Mouse (Mus musculus) intestine, postnatal 0 days (tissue): ENCODE results near the gene Glg1. TPM values are rescaled to one million over a fixed set of nuclear protein-coding genes. Genes with fewer than 3 reads are reported as not detected.
"Not testable (repeated sequence)": the region's sequence is repeated elsewhere in the genome, so short reads cannot be mapped to it uniquely, and the experiment has no call there.

Source experiments
- ATAC-seq: fragments of 200-750 bp; cut with Nextera tagmentation; 2 replicates; pipeline ENCODE4 v1.8.0; 2017; ENCODE audit warnings: mild to moderate bottlenecking, moderate TSS enrichment, moderate library complexity
- H3K27ac ChIP-seq: fragments of 300-500 bp; sonication (generic); 2 replicates; pipeline ENCODE4 v1.5.1; 2014; ENCODE audit warnings: mild to moderate bottlenecking, low read depth, low read length, moderate library complexity
- H3K27me3 ChIP-seq: fragments of 300-500 bp; sonication (generic); replicated peaks from 2 replicates; pipeline ENCODE4 v1.6.1; 2014; ENCODE audit warnings: low read length, mixed read lengths; ENCODE audit not compliant: control insufficient read depth, insufficient read depth
- H3K36me3 ChIP-seq: fragments of 300-500 bp; sonication (generic); 2 replicates; pipeline ENCODE4 v1.6.1; 2014; ENCODE audit warnings: mild to moderate bottlenecking, moderate library complexity; ENCODE audit not compliant: control insufficient read depth, insufficient read depth
- H3K4me1 ChIP-seq: fragments of 300-500 bp; sonication (generic); replicated peaks from 2 replicates; pipeline ENCODE4 v1.6.1; 2014; ENCODE audit warnings: antibody characterized with exemption, low read length, mixed read lengths; ENCODE audit not compliant: control insufficient read depth, insufficient read depth
- H3K4me2 ChIP-seq: fragments of 300-500 bp; sonication (generic); replicated peaks from 2 replicates; pipeline ENCODE4 v1.6.1; 2014; ENCODE audit warnings: low read depth, mild to moderate bottlenecking, moderate library complexity
- H3K4me3 ChIP-seq: fragments of 300-500 bp; sonication (generic); 2 replicates; pipeline ENCODE4 v1.5.1; 2014; ENCODE audit warnings: low read depth, low read length
- H3K9ac ChIP-seq: fragments of 300-500 bp; sonication (generic); 2 replicates; pipeline ENCODE4 v1.6.1; 2014; ENCODE audit warnings: mild to moderate bottlenecking, low read depth, low read length
- H3K9me3 ChIP-seq: fragments of 300-500 bp; sonication (generic); 2 replicates; pipeline ENCODE4 v1.6.1; 2016; ENCODE audit warnings: mixed run types; ENCODE audit not compliant: control insufficient read depth
- CTCF ChIP-seq: sonication (generic); IDR thresholded peaks from 2 replicates; pipeline ENCODE4 v1.5.1; 2016; ENCODE audit warnings: low read depth, mild to moderate bottlenecking, control low read depth, antibody characterized with exemption, moderate library complexity
- WGBS: fragments of 180-500 bp; shearing (Covaris S2); extraction: QIAGEN DNeasy Blood & Tissue Kit; methylation state at CpG from one replicate; pipeline ENCODE4 v1.1.7; 2014; 5-methylcytosine and 5-hydroxymethylcytosine counted together
- polyA plus RNA-seq: library from polyadenylated mRNA; unstranded; fragments of >200 nt; fragmentation: Nextera tagmentation; extraction: Ambion mirVana; gene quantifications from 2 replicates; pipeline ENCODE4 v1.2.1, GENCODE M21; 2015

Glg1 gene
- polyA plus RNA-seq, 1 experiment from 2014 or later, result 26.5 TPM

DNA sequence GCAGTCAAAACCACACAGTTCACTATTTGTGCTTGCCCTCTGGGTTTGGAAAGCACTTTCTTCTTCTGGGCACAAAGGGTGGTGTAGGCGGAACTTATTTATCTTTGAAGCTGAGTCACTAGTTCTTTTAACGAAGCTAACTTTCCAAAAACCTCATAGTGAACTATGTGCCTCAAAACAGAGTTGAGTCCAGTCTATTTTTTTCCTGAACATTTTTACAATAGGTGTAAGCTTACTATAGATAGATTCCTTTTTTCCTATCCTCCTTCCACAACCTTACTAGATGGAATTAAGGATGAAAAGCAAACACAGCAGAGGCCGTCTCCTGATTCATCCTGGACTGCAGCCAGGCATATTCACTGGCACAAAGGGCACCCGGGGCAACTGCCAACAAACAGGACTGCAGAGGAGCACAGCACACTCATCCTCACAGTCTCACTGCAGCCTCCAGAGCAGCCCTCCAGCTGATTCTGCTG is 73.5 kb downstream of the Glg1 start:
- no peak overlapping the region for H3K4me3 ChIP-seq
- H3K36me3 ChIP-seq, result peaks cover 36% of the 10 kb centered on the region; the same call in 1 of the 2 replicates
- no peak for TF ChIP-seq CTCF
- no peak for ATAC-seq
- no peak overlapping the region for H3K9ac ChIP-seq
- H3K27ac ChIP-seq, result no peak overlapping the region
- H3K4me2 ChIP-seq, result no peak overlapping the region
- H3K4me1 ChIP-seq, result no peaks in the 10 kb centered on the region
- no peaks in the 10 kb centered on the region for H3K27me3 ChIP-seq
- H3K9me3 ChIP-seq, result no peaks in the 10 kb centered on the region
- 45% methylated on average over 4 of the region's 4 CpGs for WGBS

- TF ChIP-seq CTCF, result no peak
- no peak for ATAC-seq
- no peaks in the 10 kb centered on the region for H3K4me1 ChIP-seq
- no peaks in the 10 kb centered on the region for H3K9me3 ChIP-seq
- no peaks in the 10 kb centered on the region for H3K27me3 ChIP-seq
- no peak overlapping the region for H3K27ac ChIP-seq
- H3K9ac ChIP-seq, result no peak overlapping the region
- H3K4me3 ChIP-seq, result no peak overlapping the region
- H3K4me2 ChIP-seq, result no peak overlapping the region
- 91% methylated on average over 5 of the region's 5 CpGs for WGBS
- H3K36me3 ChIP-seq, result peaks cover 89% of the 10 kb centered on the region
Measured at GRCm38 (mm10) chr8:111171661-111172060, 87.4 kb downstream of the Glg1 start.

GRCm38 (mm10) chr8:111157617-111158016 is 101.4 kb downstream of the Glg1 start:
- H3K4me2 ChIP-seq, result no peak overlapping the region
- WGBS, result 47% methylated on average over 14 of the region's 14 CpGs
- no peaks in the 10 kb centered on the region for H3K9me3 ChIP-seq
- peak; percentile 68; the same call in 1 of the 2 replicates for ATAC-seq
- TF ChIP-seq CTCF, result peak; percentile 76
- H3K9ac ChIP-seq, result no peak overlapping the region
- no peaks in the 10 kb centered on the region for H3K27me3 ChIP-seq
- no peaks in the 10 kb centered on the region for H3K4me1 ChIP-seq
- peaks cover 93% of the 10 kb centered on the region for H3K36me3 ChIP-seq
- no peak overlapping the region for H3K4me3 ChIP-seq
- no peak overlapping the region for H3K27ac ChIP-seq

- Histone ChIP-seq H3K4me3 (no peak overlapping the region), H3K4me1 (no peaks in the 10 kb centered on the region), H3K36me3 (peaks cover 78% of the 10 kb centered on the region), H3K27ac (peak overlapping the region; percentile 15; the same call in 1 of the 2 replicates), H3K9ac (no peak overlapping the region), H3K27me3 (no peaks in the 10 kb centered on the region), H3K9me3 (no peaks in the 10 kb centered on the region), H3K4me2 (no peak overlapping the region)
- TF ChIP-seq CTCF, result no peak
- no peak for ATAC-seq
- WGBS, result 91% methylated on average over 8 of the region's 8 CpGs
Measured at GRCm38 (mm10) chr8:111155721-111156436, 103.1 kb downstream of the Glg1 start.

DNA sequence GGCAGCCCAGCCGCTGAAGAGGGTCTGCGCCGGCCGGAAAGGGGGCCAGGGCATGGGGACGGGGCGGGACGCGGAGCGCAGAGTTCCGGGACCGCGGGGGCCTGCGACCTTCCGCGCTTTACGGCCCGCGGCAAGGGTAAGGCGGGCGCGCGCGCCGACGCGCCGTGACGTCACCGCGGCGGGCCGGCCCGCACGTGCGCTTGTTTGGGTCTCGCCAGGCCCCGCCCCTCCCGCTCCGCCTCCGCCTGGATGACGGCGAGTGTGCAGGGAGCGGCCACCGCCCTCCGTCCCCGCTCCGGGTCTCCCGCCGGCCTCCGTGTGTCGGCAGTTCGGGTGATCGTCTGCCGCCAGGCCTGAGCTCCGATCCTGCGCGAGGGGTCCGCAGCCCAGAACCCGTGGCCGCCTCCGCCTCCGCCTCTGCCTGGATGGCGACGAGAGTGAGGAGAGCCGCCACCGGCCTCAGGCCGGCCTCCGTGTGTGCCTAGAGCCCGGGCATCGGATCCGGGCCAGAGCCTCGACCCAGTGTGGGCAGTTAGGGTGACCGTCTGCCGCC is 113.5 kb downstream of the Glg1 start:
- H3K36me3 ChIP-seq, H3K27me3 ChIP-seq, H3K9me3 ChIP-seq, H3K4me1 ChIP-seq, H3K27ac ChIP-seq: not testable (repeated sequence)
- ATAC-seq, result peak; percentile 94
- Histone ChIP-seq H3K4me3 (peak overlapping the region; percentile 67), H3K4me2 (peak overlapping the region; percentile 92), H3K9ac (peak overlapping the region; percentile 68)
- WGBS, result under 1% methylated on average over 59 of the region's 74 CpGs

DNA sequence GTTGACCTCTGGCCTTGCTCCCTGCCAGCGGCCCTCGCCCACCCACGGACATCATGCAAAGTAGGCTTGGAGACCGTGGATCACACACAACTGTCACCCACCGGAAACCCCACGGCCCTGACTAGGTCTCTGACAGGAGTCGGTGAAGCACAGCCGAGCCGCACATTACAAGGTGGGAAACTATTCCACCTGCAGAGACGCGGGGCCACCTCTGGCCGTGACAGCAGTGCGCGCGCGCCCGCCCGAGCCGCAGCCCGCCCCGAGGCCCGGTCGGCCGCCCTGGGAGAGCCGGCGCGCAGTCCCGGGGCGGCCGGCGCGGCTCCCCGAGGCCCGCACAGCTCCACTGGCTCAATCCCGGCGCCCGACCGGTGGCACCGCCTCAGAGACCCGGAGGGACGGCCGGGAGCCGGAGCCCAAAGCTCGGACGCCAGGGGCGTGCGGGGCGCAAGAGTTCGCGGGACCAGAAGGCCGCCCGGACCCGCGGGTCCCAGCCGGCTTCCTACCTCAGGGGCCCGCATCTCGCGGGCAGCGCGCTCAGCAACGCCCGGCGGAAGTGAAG is 114.0 kb downstream of the Glg1 start:
- under 1% methylated on average over 50 of the region's 63 CpGs for WGBS

More for the DNA sequence above, 114.0 kb downstream of the Glg1 start:
- peak overlapping the region; percentile 67 for H3K4me3 ChIP-seq
- peak; percentile 68 for ATAC-seq
- H3K9me3 ChIP-seq, H3K27me3 ChIP-seq, H3K4me1 ChIP-seq, H3K36me3 ChIP-seq: not testable (repeated sequence)
- H3K9ac ChIP-seq, result peak overlapping the region; percentile 65
- peak overlapping the region; percentile 92 for H3K4me2 ChIP-seq
- peak overlapping the region; percentile 21; the same call in 1 of the 2 replicates for H3K27ac ChIP-seq
